Mouse (Mus musculus) central nervous system, embryonic 11.5 days (tissue): ENCODE measurements around the gene Lin37. TPM values are rescaled to one million over a fixed set of nuclear protein-coding genes. Genes with fewer than 3 reads are reported as not detected.

Experiments
- polyA plus RNA-seq: library from polyadenylated mRNA; depleted of rRNA; stranded (reverse); fragments of >200 nt; gene quantifications from 2 replicates; pipeline ENCODE4 v1.2.3, GENCODE M21; 2012; rRNA removed

The Lin37 gene
- 35.8 and 38.5 TPM in 2 replicates for polyA plus RNA-seq

GRCm38 (mm10) chr7:30559443-30559954 is at the start of gene Lin37:
Gene Lin37, minus strand, starts transcription at chr7:30559838.

GRCm38 (mm10) chr7:30598786-30599185 is 39.1 kb upstream of the Lin37 start, which contains the start of gene Zbtb32:
Gene Zbtb32, minus strand, starts transcription at chr7:30598909.

GRCm38 (mm10) chr7:30588676-30589434 is 29.2 kb upstream of the Lin37 start, which contains the start of gene Kmt2b:
Gene Kmt2b, minus strand, starts transcription at chr7:30588726.

GRCm38 (mm10) chr7:30564970-30565571 is 5.4 kb upstream of the Lin37 start, which contains the start of gene Igflr1:
Gene Igflr1, plus strand, starts transcription at chr7:30565427.

DNA sequence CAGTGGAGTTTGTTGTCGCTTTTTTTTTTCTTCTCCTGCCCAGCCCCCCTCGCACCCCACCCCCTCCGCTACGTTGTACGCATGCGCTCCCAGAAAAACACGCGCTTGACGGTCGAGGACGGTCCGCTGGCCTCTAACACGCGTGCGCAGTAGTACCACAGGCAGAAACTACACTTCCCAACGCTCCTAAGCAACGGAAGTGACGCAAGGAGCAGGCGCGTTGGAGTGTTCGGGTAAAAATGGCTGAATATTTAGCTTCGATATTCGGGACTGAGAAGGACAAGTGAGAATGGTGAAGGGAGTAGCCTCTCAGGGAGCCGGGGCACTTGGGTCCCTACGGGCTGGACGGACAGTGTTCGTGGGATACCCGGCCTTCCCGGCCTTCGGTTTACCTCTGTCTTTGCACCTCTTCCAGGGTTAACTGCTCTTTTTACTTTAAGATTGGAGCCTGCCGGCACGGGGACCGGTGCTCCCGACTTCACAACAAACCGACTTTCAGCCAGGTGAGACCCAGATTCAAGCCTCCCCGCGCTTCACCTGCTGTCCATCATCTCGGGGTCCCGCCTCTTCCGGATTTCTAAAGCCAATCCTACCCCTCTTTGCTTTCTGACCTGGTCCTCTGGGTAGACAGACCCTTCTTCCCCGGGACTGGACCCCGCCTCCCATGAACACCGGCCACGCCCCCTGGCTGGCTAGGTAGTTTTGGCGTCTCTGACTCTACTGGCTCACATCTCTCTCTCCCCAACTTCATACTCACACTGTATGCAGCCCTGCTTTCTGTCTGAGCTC is 3.7 kb upstream of the Lin37 start, which contains the start of the genes U2af1l4, Gm49396 and Psenen:
TSS of gene U2af1l4 (plus strand) at position 185 of the 789 bp plus-strand sequence.
TSS of gene Gm49396 (plus strand) at position 228 of the 789 bp plus-strand sequence.
TSS of gene Psenen (minus strand) at position 511 of the 789 bp plus-strand sequence.

DNA sequence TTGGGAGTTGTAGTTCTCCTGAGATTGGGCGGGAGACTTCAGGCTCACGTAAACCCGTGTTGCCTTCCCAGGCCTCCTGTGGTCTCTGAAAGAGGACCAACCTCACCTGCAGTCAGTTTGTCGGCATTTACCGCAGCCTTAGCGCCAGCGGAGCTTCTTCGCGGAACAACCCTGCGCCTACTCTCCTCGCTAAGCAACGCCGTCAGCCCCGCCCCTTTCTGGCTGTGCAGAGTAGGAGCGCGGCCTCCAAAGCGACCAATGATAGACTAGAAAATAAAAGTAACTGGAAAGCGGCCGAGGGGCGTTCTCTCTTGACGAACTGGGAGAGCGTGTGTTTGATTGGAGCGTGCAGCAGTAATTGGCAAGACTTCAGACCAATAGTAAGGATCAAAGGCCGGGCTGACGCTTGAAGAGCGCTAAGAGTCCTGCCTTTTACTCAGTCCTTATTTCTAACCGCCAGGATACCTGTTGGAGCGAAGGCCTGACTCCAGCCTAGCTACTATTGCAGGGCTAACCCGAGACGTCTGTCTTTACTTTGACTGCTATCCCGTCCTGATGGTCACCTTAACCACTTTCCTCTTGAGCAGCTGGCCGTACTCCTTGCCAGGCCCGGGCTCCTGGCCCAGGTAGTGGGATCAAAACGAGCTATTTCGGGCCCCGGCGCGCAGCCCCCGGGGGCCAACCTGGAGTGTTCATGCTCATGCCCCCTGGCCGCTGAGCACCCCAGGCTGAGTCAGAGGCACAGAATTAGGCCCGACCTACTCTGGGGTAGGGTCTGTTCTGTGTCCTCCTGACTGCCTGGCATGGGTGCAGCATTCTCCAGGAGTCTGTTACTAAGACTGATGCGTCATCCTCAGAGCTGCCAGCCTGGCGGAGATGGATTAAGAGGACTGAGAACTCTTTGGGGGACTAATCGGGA is 7.3 kb downstream of the Lin37 start, which contains the start of the genes Hspb6 and Proser3:
TSS of gene Hspb6 (plus strand) at position 77 of the 919 bp plus-strand sequence.
TSS of gene Proser3 (minus strand) at position 198 of the 919 bp plus-strand sequence.

GRCm38 (mm10) chr7:30534633-30535577 is 24.7 kb downstream of the Lin37 start, which contains the start of gene Arhgap33:
Gene Arhgap33, minus strand, starts transcription at chr7:30535060.

Other genes with a start within 250 kb of the Lin37 start
- gene Syne4, start 245.0 kb downstream of the Lin37 start, polyA plus RNA-seq, result 42.4 and 63.7 TPM in 2 replicates
- gene E130208F15Rik, start 238.1 kb downstream of the Lin37 start, polyA plus RNA-seq, result 0.65 and 0.78 TPM in 2 replicates
- gene Sdhaf1, start 235.9 kb downstream of the Lin37 start, polyA plus RNA-seq, result 19.6 and 19.7 TPM in 2 replicates
- gene Lrfn3, start 197.1 kb downstream of the Lin37 start, polyA plus RNA-seq, result 7.0 and 10.9 TPM in 2 replicates
- 17.2 and 25.2 TPM in 2 replicates for gene Tyrobp, start 146.1 kb downstream of the Lin37 start, polyA plus RNA-seq
- gene Hcst, start 140.0 kb downstream of the Lin37 start, polyA plus RNA-seq, result 0.16 and 0.40 TPM in 2 replicates
- gene Nfkbid, start 138.1 kb downstream of the Lin37 start, polyA plus RNA-seq, result 1.8 and 2.1 TPM in 2 replicates
- 102 and 109 TPM in 2 replicates for gene Aplp1, start 114.3 kb downstream of the Lin37 start, polyA plus RNA-seq
- 3.6 and 3.9 TPM in 2 replicates for gene Kirrel2, start 102.1 kb downstream of the Lin37 start, polyA plus RNA-seq
- gene Nphs1, start 101.5 kb downstream of the Lin37 start, polyA plus RNA-seq, result 3.7 and 4.4 TPM in 2 replicates
- gene Prodh2, start 66.2 kb downstream of the Lin37 start, polyA plus RNA-seq, result 0.82 and 3.3 TPM in 2 replicates
- 102 and 119 TPM in 2 replicates for gene Arhgap33, start 24.8 kb downstream of the Lin37 start, polyA plus RNA-seq
- gene Hspb6, start 7.7 kb downstream of the Lin37 start, polyA plus RNA-seq, result 6.4 and 6.8 TPM in 2 replicates
- gene Proser3, start 7.5 kb downstream of the Lin37 start, polyA plus RNA-seq, result 22.3 and 28.9 TPM in 2 replicates
- gene U2af1l4, start 3.5 kb upstream of the Lin37 start, polyA plus RNA-seq, result 57.5 and 77.8 TPM in 2 replicates
- gene Gm49396, start 3.5 kb upstream of the Lin37 start, polyA plus RNA-seq, result 5.6 and 6.0 TPM in 2 replicates
- gene Psenen, start 3.8 kb upstream of the Lin37 start, polyA plus RNA-seq, result 98.4 and 114 TPM in 2 replicates
- 5.5 and 9.1 TPM in 2 replicates for gene Igflr1, start 5.6 kb upstream of the Lin37 start, polyA plus RNA-seq
- gene Kmt2b, start 28.9 kb upstream of the Lin37 start, polyA plus RNA-seq, result 55.4 and 66.3 TPM in 2 replicates
- gene Zbtb32, start 39.1 kb upstream of the Lin37 start, polyA plus RNA-seq, result 0.20 and 0.45 TPM in 2 replicates
- 1.9 and 4.0 TPM in 2 replicates for gene Upk1a, start 53.0 kb upstream of the Lin37 start, polyA plus RNA-seq
- 789 and 842 TPM in 2 replicates for gene Cox6b1, start 66.3 kb upstream of the Lin37 start, polyA plus RNA-seq
- 0.07 and 0.18 TPM in 2 replicates for gene Etv2, start 76.0 kb upstream of the Lin37 start, polyA plus RNA-seq
- gene Rbm42, start 90.5 kb upstream of the Lin37 start, polyA plus RNA-seq, result 68.3 and 129 TPM in 2 replicates
- 50.6 and 72.4 TPM in 2 replicates for gene Haus5, start 105.2 kb upstream of the Lin37 start, polyA plus RNA-seq
- not detected in 2 replicates for gene Pmis2, start 111.8 kb upstream of the Lin37 start, polyA plus RNA-seq
- not detected in 2 replicates for gene 2200002J24Rik, start 139.1 kb upstream of the Lin37 start, polyA plus RNA-seq
- gene Atp4a, start 152.4 kb upstream of the Lin37 start, polyA plus RNA-seq, result 0.70 and 1.3 TPM in 2 replicates
- gene Tmem147, start 169.7 kb upstream of the Lin37 start, polyA plus RNA-seq, result 66.3 and 120 TPM in 2 replicates
- 0.16 TPM in 1 of 2 replicates, not detected in the other for gene Gapdhs, start 183.8 kb upstream of the Lin37 start, polyA plus RNA-seq
- gene Sbsn, start 191.6 kb upstream of the Lin37 start, polyA plus RNA-seq, result 5.4 and 6.3 TPM in 2 replicates
- gene Dmkn, start 203.9 kb upstream of the Lin37 start, polyA plus RNA-seq, result 0.06 and 0.15 TPM in 2 replicates
- not detected in 2 replicates for gene Krtdap, start 228.1 kb upstream of the Lin37 start, polyA plus RNA-seq